Mouse (Mus musculus) CD8-positive naive resting alpha-beta T cell, adult 2 months (primary cell): ENCODE results near the gene Mcmbp.
"Not testable (repeated sequence)": the region's sequence is repeated elsewhere in the genome, so short reads cannot be mapped to it uniquely, and the experiment has no call there.

Source experiments
- DNase-seq, 2 experiments: peaks; one replicate each; pipeline ENCODE4 v3.0.0; 2022; ENCODE audit warnings: low read depth in 2 of 2, low spot score in 2 of 2

The Mcmbp gene

DNA sequence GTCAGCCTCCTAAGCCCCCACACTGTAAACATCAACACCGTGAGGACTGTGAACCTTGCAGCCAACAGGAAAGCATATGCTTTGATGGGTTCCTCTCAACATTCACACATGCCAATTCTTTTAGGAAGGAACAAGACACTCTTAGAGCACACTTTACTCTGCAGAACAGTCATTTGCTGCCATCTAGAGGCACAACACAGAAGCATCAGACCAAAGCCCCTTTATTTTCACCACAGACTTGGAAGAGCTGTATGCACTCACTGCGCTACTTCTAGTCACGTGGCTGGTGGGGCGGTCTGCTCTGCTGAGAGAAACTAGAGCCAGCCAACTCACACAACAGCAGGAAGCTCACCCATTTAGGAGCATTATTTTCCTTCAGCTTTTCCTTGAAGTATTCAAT is 15.5 kb downstream of the Mcmbp start:
- peak; percentile 50 to 68 for DNase-seq

DNA sequence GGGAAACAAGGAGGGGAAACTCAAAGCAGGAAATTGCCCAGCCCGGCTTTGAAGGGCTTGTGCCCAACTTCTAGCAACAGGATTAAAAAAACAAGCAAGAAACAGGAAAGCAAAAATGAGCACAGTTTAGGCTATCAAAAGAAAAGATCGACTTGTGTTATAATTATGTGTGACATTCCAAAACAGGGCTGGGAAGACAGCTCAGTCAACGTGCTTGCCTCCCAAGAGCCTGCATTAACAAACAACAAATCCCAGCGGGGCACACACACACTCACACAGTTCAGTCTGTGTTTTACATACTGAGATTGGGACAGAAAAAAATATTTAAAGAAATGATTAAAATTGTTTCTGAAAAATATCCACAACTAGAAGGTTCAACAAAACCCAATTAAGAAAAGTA is 22.3 kb downstream of the Mcmbp start:
- no peak for DNase-seq

GRCm38 (mm10) chr7:128705735-128706134 is 34.6 kb downstream of the Mcmbp start:
- peak; percentile 38 to 54 for DNase-seq

DNA sequence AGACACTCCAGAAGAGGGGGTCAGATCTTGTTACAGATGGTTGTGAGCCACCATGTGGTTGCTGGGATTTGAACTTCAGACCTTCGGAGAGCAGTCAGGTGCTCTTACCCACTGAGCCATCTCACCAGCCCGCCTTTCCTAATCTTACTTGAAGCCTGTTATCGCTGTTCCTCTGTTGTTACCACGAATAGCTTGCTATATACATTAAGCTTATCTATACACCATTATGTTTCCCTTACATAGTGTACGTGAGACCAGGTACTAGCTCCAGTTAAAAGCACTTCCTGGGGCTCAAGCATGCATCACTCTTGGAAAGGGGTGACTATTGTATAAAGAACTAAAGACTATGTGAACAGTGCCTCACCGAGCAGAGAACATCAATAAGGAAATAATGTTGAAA is 40.3 kb downstream of the Mcmbp start:
- not testable (repeated sequence) for DNase-seq

DNA sequence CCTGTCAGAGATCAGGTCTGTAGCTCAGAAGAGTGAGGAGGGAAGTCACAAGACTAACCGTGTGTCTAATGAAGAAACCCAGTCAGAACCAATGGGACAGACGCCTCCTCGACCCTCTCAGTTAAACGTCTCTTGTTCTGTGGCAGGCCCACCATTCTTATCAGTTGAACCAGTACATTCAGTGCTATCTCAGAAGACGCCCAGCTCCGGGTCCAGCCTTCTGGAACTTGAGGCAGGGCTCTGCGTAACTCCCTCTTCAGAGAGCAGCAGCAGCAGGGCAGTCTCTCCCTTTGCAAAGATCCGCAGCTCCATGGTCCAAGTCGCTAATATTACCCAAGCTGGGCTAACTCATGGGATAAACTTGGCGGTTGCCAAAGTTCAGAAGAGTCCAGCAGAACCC is 45.4 kb downstream of the Mcmbp start:
- no peak for DNase-seq

DNA sequence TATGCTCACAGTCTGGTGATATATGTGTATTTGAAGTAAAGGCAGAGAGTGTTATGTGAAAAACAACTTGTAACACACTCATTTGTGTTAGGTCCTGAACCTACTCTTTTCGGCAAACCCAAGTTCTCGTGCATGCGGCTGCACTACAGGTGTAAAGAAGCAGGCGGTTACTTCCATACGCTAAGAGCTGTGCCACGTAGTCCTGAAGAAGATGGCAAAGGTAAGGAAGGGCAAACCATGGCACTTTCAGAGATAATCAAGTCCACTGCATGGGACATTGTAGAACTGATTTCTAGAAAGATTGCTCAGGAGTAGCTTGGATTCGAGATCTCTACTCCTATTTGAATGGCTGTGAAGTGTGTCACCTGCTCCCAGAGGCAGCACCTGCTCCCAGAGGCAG is 48.1 kb downstream of the Mcmbp start:
- no peak for DNase-seq

- DNase-seq, result no peak
Observed at GRCm38 (mm10) chr7:128690796-128691195, 49.5 kb downstream of the Mcmbp start.

- peak; percentile 82 to 87 for DNase-seq
Observed at GRCm38 (mm10) chr7:128690070-128690469, 50.2 kb downstream of the Mcmbp start.

DNA sequence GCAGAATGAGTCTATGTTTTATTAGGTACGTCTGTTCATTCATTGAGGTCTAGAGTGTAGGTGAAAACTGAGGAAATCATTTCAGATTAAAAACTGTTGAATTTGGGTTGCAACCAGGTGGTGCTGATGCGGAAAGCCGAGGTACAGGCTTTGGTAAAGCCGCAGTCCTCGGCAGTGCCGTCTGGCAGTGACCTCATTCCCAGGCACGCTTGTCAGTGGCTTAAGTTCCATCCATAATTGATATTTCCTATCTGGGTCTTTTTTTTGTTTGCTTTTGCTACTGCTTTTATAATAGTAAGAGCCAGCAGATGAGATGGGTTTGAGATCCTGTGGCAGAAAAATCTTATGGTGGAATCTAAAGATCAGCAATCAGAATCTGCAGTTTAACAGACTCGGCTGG is 50.9 kb downstream of the Mcmbp start:
- DNase-seq, result no peak

DNA sequence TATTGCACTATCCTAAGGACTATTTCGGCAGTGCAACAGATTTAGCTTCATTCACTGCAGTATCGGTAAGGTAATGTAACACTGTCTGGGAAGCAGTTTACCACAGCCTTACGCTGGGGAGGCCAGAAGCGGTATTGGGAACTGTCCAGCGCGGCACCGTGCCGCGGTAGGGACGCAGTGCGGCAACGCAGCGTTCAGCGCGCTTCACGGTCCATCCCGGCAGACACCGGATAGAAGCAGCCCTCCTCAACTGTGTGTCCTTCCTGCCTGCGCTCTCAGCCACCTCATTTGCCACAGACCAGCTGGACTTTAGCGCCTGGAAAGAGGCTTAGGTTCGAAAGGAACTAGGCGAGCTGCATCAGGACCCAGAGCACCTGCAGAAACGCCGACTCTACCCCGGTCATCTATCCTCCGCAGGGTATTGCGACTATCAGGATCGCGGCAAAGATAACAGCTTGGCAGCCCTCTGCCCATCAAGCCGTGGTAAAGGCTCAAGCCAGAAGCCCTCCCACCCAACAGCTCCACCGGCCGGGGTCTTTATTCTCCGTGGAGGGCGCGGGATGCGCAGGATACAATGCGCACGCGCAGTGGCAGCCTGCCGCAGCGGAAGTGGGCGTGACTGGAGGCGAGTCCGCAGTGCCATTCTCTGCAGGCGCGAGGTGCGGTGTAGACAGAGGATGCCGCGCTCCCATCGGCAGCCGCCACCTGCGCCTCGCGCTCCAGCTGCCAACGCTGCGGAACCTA is 52.3 kb downstream of the Mcmbp start:
- peak; percentile 58 to 74 for DNase-seq

DNA sequence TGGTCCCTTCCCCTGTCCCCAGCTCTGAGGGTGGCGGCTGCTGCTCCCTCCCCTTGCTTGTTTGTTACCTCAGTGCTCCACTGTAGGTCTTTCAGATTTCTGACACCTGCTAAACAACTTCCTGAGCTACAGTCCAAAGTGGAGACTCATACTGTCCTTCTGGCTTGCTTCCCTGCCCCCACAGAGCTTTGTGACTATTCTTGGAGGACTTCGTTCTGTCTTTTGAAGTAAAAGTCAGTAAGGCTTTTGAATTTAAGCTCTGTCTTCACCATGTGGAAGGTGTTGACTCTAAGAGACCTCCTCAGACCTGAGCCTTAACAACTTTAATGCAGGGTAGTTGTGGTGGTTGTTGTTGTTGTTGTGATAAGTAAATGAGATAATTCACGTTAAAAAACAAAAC is 61.7 kb downstream of the Mcmbp start:
- DNase-seq, result no peak

DNA sequence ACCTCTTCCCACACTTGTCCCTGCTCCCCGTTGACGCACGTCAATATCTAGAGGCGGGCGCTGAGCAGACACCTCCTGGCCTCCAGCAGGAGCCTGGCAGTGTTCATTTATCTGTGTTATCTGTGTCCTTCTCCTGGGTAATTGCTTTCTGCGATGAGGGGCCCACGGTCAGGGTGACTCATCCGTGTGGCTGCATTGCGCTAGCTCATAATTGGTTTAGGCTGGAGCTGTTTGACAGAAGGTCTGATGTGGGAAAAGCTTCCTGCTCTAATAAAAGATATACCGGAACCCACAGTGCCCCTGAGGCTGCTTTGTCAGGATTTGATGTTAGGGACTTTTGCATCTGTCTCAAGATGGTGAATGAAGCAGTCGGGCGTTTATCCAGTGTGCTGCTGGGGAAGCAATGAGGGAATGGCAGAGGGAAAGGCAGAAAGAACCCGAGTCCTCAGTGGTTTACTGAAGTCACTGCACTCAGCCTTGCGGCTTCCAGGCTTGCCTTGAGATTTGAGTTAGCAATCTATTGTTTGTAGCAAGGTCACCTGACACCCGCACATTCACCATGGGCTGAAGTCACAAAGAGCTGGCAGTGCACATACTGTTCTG is 67.8 kb downstream of the Mcmbp start:
- no peak for DNase-seq

DNA sequence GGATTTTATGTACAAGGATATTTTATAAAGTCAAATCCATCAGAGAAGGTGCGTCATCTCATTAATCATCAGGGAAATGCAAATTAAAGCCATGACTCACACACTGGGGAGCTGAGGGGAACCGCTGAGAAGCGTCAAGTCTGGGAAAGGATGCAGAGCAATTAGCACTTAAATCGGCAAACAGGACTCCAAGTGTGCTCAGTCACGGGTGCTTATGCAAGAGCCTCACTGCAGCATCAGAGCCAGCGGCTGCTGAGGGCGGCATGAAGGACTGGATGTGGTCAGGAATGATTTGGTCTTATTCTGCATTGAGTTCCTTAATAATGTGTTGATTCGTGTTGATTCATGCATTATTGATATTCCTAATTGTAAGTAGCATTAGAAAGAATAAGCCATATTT is 68.3 kb downstream of the Mcmbp start:
- DNase-seq, result no peak

DNA sequence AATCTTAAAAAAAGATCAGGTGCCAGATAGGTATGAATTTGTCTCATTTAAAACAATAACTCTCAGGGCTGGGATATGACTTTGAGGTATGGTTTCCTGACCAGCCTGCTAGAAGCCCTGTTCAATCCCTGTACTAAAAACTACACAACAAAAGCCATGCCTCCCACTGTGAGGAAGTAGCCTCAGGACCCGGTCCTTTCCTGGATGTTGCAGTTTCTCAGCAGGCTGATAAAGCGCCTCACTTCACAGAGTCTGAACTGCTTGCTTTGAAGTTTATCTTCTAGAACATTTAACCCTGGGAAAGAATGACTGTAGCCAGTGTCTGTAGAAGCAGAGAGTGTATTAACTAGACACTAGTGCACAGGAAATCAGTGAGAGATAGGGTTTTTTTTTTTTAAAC is 71.5 kb downstream of the Mcmbp start:
- no peak for DNase-seq

GRCm38 (mm10) chr7:128667788-128668187 is 72.5 kb downstream of the Mcmbp start:
- DNase-seq, result no peak

DNA sequence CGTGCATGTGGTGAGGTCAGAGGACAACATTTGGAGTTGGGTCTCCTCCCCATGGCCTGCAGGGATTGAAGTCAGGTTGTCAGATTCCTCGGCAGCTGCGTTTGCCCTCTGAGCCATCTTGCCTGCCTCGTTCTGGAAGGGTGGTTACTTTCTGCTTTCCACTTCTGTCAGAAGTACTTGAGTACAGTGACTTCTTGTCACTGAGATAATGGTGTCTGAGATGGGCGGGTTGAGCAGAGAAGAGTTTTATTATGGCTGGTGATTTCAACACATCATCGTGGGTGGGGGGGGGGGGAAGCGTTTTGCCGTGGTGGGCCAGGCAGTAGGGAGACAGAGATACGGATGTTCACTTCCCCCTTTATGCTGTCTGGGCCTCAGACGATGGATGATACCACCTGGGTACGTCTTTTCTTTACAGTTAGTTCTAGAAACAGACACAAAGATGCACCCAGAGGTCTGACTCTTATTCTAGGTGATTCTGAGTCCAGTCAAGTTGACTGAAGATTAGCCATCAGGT is 75.4 kb downstream of the Mcmbp start:
- DNase-seq, result no peak

GRCm38 (mm10) chr7:128663906-128664305 is 76.4 kb downstream of the Mcmbp start:
- DNase-seq, result no peak

- no peak for DNase-seq
Observed at GRCm38 (mm10) chr7:128656970-128657369, 83.3 kb downstream of the Mcmbp start.
